Mouse (Mus musculus) skeletal muscle tissue, adult 2 months (tissue): ENCODE data around the gene Flot2.

Experiments used
- DNase-seq: peaks from one replicate; pipeline ENCODE4 v3.0.0-alpha.2; 2012; ENCODE audit warnings: low read depth, low spot score

The Flot2 gene

GRCm38 (mm10) chr11:78100746-78101145, 63.0 kb downstream of the Flot2 start:
- DNase-seq, result no peak

GRCm38 (mm10) chr11:78102142-78102541, 64.4 kb downstream of the Flot2 start:
- DNase-seq, result no peak

GRCm38 (mm10) chr11:78102958-78103747, 65.4 kb downstream of the Flot2 start:
- no peak for DNase-seq

GRCm38 (mm10) chr11:78104501-78104900, 66.8 kb downstream of the Flot2 start:
- DNase-seq, result no peak
